Mouse (Mus musculus) hindbrain, postnatal 0 days (tissue): ENCODE results near the gene Zan. TPM values are rescaled to one million over a fixed set of nuclear protein-coding genes. Genes with fewer than 3 reads are reported as not detected.

Experiments
- ATAC-seq: fragments of 200-750 bp; cut with Nextera tagmentation; 2 replicates; pipeline ENCODE4 v1.8.0; 2017; ENCODE audit warnings: mild to moderate bottlenecking, moderate TSS enrichment, moderate library complexity
- DNase-seq: peaks from one replicate; pipeline ENCODE4 v3.0.0-alpha.2; 2015; ENCODE audit warnings: low spot score
- H3K27ac ChIP-seq: fragments of 300-500 bp; sonication (generic); 2 replicates; pipeline ENCODE4 v1.5.1; 2014; ENCODE audit warnings: mild to moderate bottlenecking
- H3K27me3 ChIP-seq: fragments of 300-500 bp; sonication (generic); 2 replicates; pipeline ENCODE4 v1.6.1; 2014; ENCODE audit warnings: low read length, mixed read lengths; ENCODE audit not compliant: insufficient read depth
- H3K36me3 ChIP-seq: fragments of 300-500 bp; sonication (generic); 2 replicates; pipeline ENCODE4 v1.6.1; 2014; ENCODE audit warnings: low read length, mixed read lengths; ENCODE audit not compliant: insufficient read depth
- H3K4me1 ChIP-seq: fragments of 300-500 bp; sonication (generic); 2 replicates; pipeline ENCODE4 v1.6.1; 2014; ENCODE audit warnings: antibody characterized with exemption, low read length, mixed read lengths; ENCODE audit not compliant: insufficient read depth
- H3K4me2 ChIP-seq: fragments of 300-500 bp; sonication (generic); 2 replicates; pipeline ENCODE4 v1.6.1; 2014; ENCODE audit warnings: low read depth, mild to moderate bottlenecking, low read length, moderate library complexity, mixed read lengths
- H3K4me3 ChIP-seq: fragments of 300-500 bp; sonication (generic); 2 replicates; pipeline ENCODE4 v1.5.1; 2014; ENCODE audit warnings: low read length
- H3K9ac ChIP-seq: fragments of 300-500 bp; sonication (generic); replicated peaks from 2 replicates; pipeline ENCODE4 v1.6.1; 2014; ENCODE audit warnings: mild to moderate bottlenecking, low read length, moderate library complexity, mixed read lengths
- H3K9me3 ChIP-seq: fragments of 300-500 bp; sonication (generic); 2 replicates; pipeline ENCODE4 v1.6.1; 2016; ENCODE audit warnings: low read length, mixed read lengths
- CTCF ChIP-seq: IDR thresholded peaks from 2 replicates; pipeline ENCODE4 v1.5.1; 2016; ENCODE audit warnings: antibody characterized with exemption, control low read depth, low read depth
- WGBS: fragments of 180-500 bp; shearing (Covaris S2); extraction: QIAGEN DNeasy Blood & Tissue Kit; methylation state at CpG from one replicate; pipeline ENCODE4 v1.1.7; 2014; 5-methylcytosine and 5-hydroxymethylcytosine counted together
- polyA plus RNA-seq: library from polyadenylated mRNA; unstranded; fragments of >200 nt; fragmentation: Nextera tagmentation; extraction: Ambion mirVana; gene quantifications from 2 replicates; pipeline ENCODE4 v1.2.1, GENCODE M21; 2015
- total RNA-seq: library from RNA; depleted of rRNA; stranded (reverse); fragments of >200 nt; gene quantifications from 2 replicates; pipeline ENCODE4 v1.2.3, GENCODE M21; 2014

Gene Zan
- total and polyA plus RNA-seq, 2 experiments from 2014 or later, result 0.15 to 1.6 TPM

GRCm38 (mm10) chr5:137404081-137404480 lies 72.8 kb downstream of the Zan start:
- 71% methylated on average over 2 of the region's 2 CpGs for WGBS
- Histone ChIP-seq H3K27ac (no peak overlapping the region), H3K4me1 (peaks cover 4% of the 10 kb centered on the region), H3K9ac (no peak overlapping the region), H3K4me3 (no peak overlapping the region), H3K27me3 (no peaks in the 10 kb centered on the region), H3K4me2 (no peak overlapping the region), H3K36me3 (no peaks in the 10 kb centered on the region), H3K9me3 (no peaks in the 10 kb centered on the region)
- DNase-seq (no peak), ATAC-seq (no peak)
- no peak for TF ChIP-seq CTCF

- Histone ChIP-seq H3K4me1 (no peaks in the 10 kb centered on the region), H3K4me3 (no peak overlapping the region), H3K27ac (no peak overlapping the region), H3K4me2 (no peak overlapping the region), H3K27me3 (no peaks in the 10 kb centered on the region; the same call in 1 of the 2 replicates), H3K9ac (no peak overlapping the region), H3K36me3 (no peaks in the 10 kb centered on the region), H3K9me3 (no peaks in the 10 kb centered on the region)
- WGBS, result 40% methylated on average over 7 of the region's 7 CpGs
- no peak for TF ChIP-seq CTCF
- ATAC-seq (no peak), DNase-seq (no peak)
Observed at GRCm38 (mm10) chr5:137394456-137394855, 82.4 kb downstream of the Zan start.

- Histone ChIP-seq H3K9me3 (no peaks in the 10 kb centered on the region), H3K4me2 (no peak overlapping the region), H3K9ac (no peak overlapping the region), H3K27ac (no peak overlapping the region), H3K4me3 (no peak overlapping the region), H3K4me1 (no peaks in the 10 kb centered on the region), H3K27me3 (no peaks in the 10 kb centered on the region; the same call in 1 of the 2 replicates), H3K36me3 (no peaks in the 10 kb centered on the region)
- DNase-seq (no peak), ATAC-seq (no peak)
- 84% methylated on average over 8 of the region's 8 CpGs for WGBS
- TF ChIP-seq CTCF, result no peak
Observed at GRCm38 (mm10) chr5:137391641-137392040, 85.2 kb downstream of the Zan start.

GRCm38 (mm10) chr5:137386712-137387111 lies 90.2 kb downstream of the Zan start:
- no peaks in the 10 kb centered on the region for H3K27me3 ChIP-seq
- ATAC-seq (no peak), DNase-seq (no peak)
- no peaks in the 10 kb centered on the region for H3K36me3 ChIP-seq
- TF ChIP-seq CTCF, result no peak
- no peak overlapping the region for H3K27ac ChIP-seq
- WGBS, result 81% methylated on average over 7 of the region's 7 CpGs
- H3K4me3 ChIP-seq, result no peak overlapping the region
- H3K4me2 ChIP-seq, result no peak overlapping the region
- no peaks in the 10 kb centered on the region for H3K9me3 ChIP-seq
- H3K9ac ChIP-seq, result no peak overlapping the region
- no peaks in the 10 kb centered on the region for H3K4me1 ChIP-seq

GRCm38 (mm10) chr5:137383441-137383840 lies 93.4 kb downstream of the Zan start:
- Histone ChIP-seq H3K36me3 (no peaks in the 10 kb centered on the region), H3K27ac (no peak overlapping the region), H3K27me3 (no peaks in the 10 kb centered on the region), H3K4me2 (no peak overlapping the region), H3K4me3 (no peak overlapping the region), H3K9me3 (no peaks in the 10 kb centered on the region), H3K9ac (no peak overlapping the region), H3K4me1 (no peaks in the 10 kb centered on the region)
- ATAC-seq, result no peak
- DNase-seq, result no peak
- no peak for TF ChIP-seq CTCF
- 79% methylated on average over 7 of the region's 7 CpGs for WGBS

- Histone ChIP-seq H3K4me1 (0 out of 2 replicates have a peak, but pooled peaks cover 3% of the 10 kb centered on the region), H3K4me3 (no peak overlapping the region), H3K27me3 (no peaks in the 10 kb centered on the region), H3K36me3 (no peaks in the 10 kb centered on the region), H3K27ac (no peak overlapping the region), H3K9ac (no peak overlapping the region), H3K4me2 (no peak overlapping the region), H3K9me3 (no peaks in the 10 kb centered on the region)
- DNase-seq, result peak; percentile 71
- 56% methylated on average over 4 of the region's 4 CpGs for WGBS
- TF ChIP-seq CTCF, result peak; percentile 76
- no peak for ATAC-seq
Observed at GRCm38 (mm10) chr5:137381152-137381551, 95.7 kb downstream of the Zan start.

GRCm38 (mm10) chr5:137377603-137378002 lies 99.3 kb downstream of the Zan start:
- no peaks in the 10 kb centered on the region for H3K9me3 ChIP-seq
- no peaks in the 10 kb centered on the region for H3K27me3 ChIP-seq
- H3K4me2 ChIP-seq, result no peak overlapping the region
- no peaks in the 10 kb centered on the region for H3K36me3 ChIP-seq
- no peak overlapping the region for H3K9ac ChIP-seq
- DNase-seq (no peak), ATAC-seq (no peak)
- H3K27ac ChIP-seq, result no peak overlapping the region
- H3K4me1 ChIP-seq, result 0 out of 2 replicates have a peak, but pooled peaks cover 3% of the 10 kb centered on the region
- no peak for TF ChIP-seq CTCF
- H3K4me3 ChIP-seq, result no peak overlapping the region
- 32% methylated on average over 11 of the region's 15 CpGs for WGBS
